Mouse (Mus musculus) testis, adult 2 months (tissue): ENCODE measurements around the gene Zbtb40.

Experiments used
- CTCF ChIP-seq: fragments of 200-500 bp; IDR thresholded peaks from 2 replicates; pipeline ENCODE4 v1.5.1; 2012; ENCODE audit warnings: low read depth, mild to moderate bottlenecking, inconsistent platforms, low read length, moderate library complexity; ENCODE audit not compliant: control insufficient read depth, insufficient read depth, insufficient replicate concordance
- POLR2A ChIP-seq: fragments of 200-500 bp; IDR thresholded peaks from 2 replicates; pipeline ENCODE4 v1.6.1; 2012; ENCODE audit warnings: low read depth, mild to moderate bottlenecking, inconsistent platforms, low read length, moderate library complexity; ENCODE audit not compliant: control insufficient read depth

GRCm38 (mm10) chr4:136937935-136938334 is 110.7 kb downstream of the Zbtb40 start:
- TF ChIP-seq CTCF (no peak), POLR2A (no peak)
